Comparison of ENCODE assay signal across 12 mouse cellular contexts in genomic region chr7:29259781-29260730, GRCm38 (mm10). TPM values are rescaled to one million over a fixed set of nuclear protein-coding genes. Genes with fewer than 3 reads are reported as not detected.
DNase-seq lines count a peak whose midpoint lies in the region; ATAC-seq lines count a peak whose summit lies in the region.
"Had no signal": no experiment of that assay in that cellular context is flagged by ENCODE, and none has a peak within 500 bp of the region (broad histone marks: within the 10 kb centered on the region; RNA-seq: fewer than 3 reads in every experiment).

No protein-coding gene starts in this region.

- H3K4me1 ChIP-seq in midbrain, embryonic 11.5 days (ENCODE audit: control insufficient read depth, insufficient read depth, low read length): peaks cover 6% of the 10 kb centered on the region
- no peaks in the 10 kb centered on the region; the same call in 1 of the 2 replicates for H3K4me1 ChIP-seq in midbrain, embryonic 16.5 days (ENCODE audit: control insufficient read depth, insufficient read depth, low read length)
- H3K4me1 ChIP-seq in forebrain, embryonic 12.5 days: peaks cover 22% of the 10 kb centered on the region
- peaks cover 16% of the 10 kb centered on the region for H3K4me1 ChIP-seq in midbrain, embryonic 12.5 days
- H3K4me1 ChIP-seq: hindbrain, embryonic 15.5 days; liver, embryonic 15.5 days had no signal

- no peak overlapping the region for H3K9ac ChIP-seq in midbrain, embryonic 11.5 days (ENCODE audit: low read length)
- H3K9ac ChIP-seq in midbrain, embryonic 16.5 days (ENCODE audit: low read depth, low read length): no peak overlapping the region
- 0 out of 2 replicates have a peak overlapping the region, but pooled peaks have one; percentile 33 for H3K9ac ChIP-seq in forebrain, embryonic 12.5 days
- no peak overlapping the region; the same call in 1 of the 2 replicates for H3K9ac ChIP-seq in midbrain, embryonic 12.5 days (replicated peaks)
- H3K9ac ChIP-seq: hindbrain, embryonic 15.5 days; liver, embryonic 15.5 days had no signal

- no peaks in the 10 kb centered on the region for H3K9me3 ChIP-seq in midbrain, embryonic 11.5 days (ENCODE audit: control insufficient read depth, low read length)
- H3K9me3 ChIP-seq in midbrain, embryonic 16.5 days (replicated peaks; ENCODE audit: control insufficient read depth, low read length, poor library complexity, severe bottlenecking): no peaks in the 10 kb centered on the region
- no peaks in the 10 kb centered on the region for H3K9me3 ChIP-seq in forebrain, embryonic 12.5 days
- H3K9me3 ChIP-seq in midbrain, embryonic 12.5 days: no peaks in the 10 kb centered on the region
- H3K9me3 ChIP-seq: hindbrain, embryonic 15.5 days; liver, embryonic 15.5 days had no signal

- DNase-seq in midbrain, embryonic 11.5 days (ENCODE audit: low spot score, missing footprints): peak; percentile 70
- DNase-seq in thymus, postnatal 36 days: peak; percentile 35 to 57
- DNase-seq in layer of hippocampus, postnatal 14 days (ENCODE audit: low spot score in 2 of 2): no peak
- no peak for DNase-seq in spleen, postnatal 10 days (ENCODE audit: low spot score in 2 of 2)
- DNase-seq: cerebellum, postnatal 10 days had no signal

- H3K4me3 ChIP-seq in midbrain, embryonic 11.5 days (ENCODE audit: low read depth, low read length): no peak overlapping the region
- H3K4me3 ChIP-seq in midbrain, embryonic 16.5 days (ENCODE audit: low read depth, low read length): no peak overlapping the region
- no peak overlapping the region for H3K4me3 ChIP-seq in forebrain, embryonic 12.5 days (replicated peaks)
- no peak overlapping the region for H3K4me3 ChIP-seq in midbrain, embryonic 12.5 days
- H3K4me3 ChIP-seq: hindbrain, embryonic 15.5 days; liver, embryonic 15.5 days had no signal

- H3K27ac ChIP-seq in midbrain, embryonic 11.5 days (ENCODE audit: low read depth, low read length): no peak overlapping the region
- H3K27ac ChIP-seq in midbrain, embryonic 16.5 days (ENCODE audit: low read length): no peak overlapping the region
- H3K27ac ChIP-seq in forebrain, embryonic 12.5 days: peak overlapping the region; percentile 62
- peak overlapping the region; percentile 36; the same call in 1 of the 2 replicates for H3K27ac ChIP-seq in midbrain, embryonic 12.5 days (replicated peaks)
- H3K27ac ChIP-seq: hindbrain, embryonic 15.5 days; liver, embryonic 15.5 days had no signal

- WGBS in midbrain, embryonic 11.5 days: 77% methylated on average over 10 of the region's 10 CpGs
- 68% methylated on average over 10 of the region's 10 CpGs for WGBS in midbrain, embryonic 16.5 days
- 72% methylated on average over 10 of the region's 10 CpGs for WGBS in forebrain, embryonic 12.5 days
- 81% methylated on average over 10 of the region's 10 CpGs for WGBS in midbrain, embryonic 12.5 days

- H3K4me2 ChIP-seq in midbrain, embryonic 11.5 days: no peak overlapping the region
- H3K4me2 ChIP-seq in midbrain, embryonic 16.5 days (ENCODE audit: low read length): no peak overlapping the region
- H3K4me2 ChIP-seq in forebrain, embryonic 12.5 days: no peak overlapping the region
- no peak overlapping the region for H3K4me2 ChIP-seq in midbrain, embryonic 12.5 days (replicated peaks)
- H3K4me2 ChIP-seq: hindbrain, embryonic 15.5 days; liver, embryonic 15.5 days had no signal

- no peaks in the 10 kb centered on the region for H3K27me3 ChIP-seq in midbrain, embryonic 11.5 days (ENCODE audit: control insufficient read depth, insufficient read depth, low read length)
- H3K27me3 ChIP-seq in midbrain, embryonic 16.5 days (ENCODE audit: control insufficient read depth, insufficient read depth, low read depth, low read length): no peaks in the 10 kb centered on the region
- H3K27me3 ChIP-seq in forebrain, embryonic 12.5 days: no peaks in the 10 kb centered on the region
- no peaks in the 10 kb centered on the region for H3K27me3 ChIP-seq in midbrain, embryonic 12.5 days
- H3K27me3 ChIP-seq: hindbrain, embryonic 15.5 days; liver, embryonic 15.5 days had no signal

- H3K36me3 ChIP-seq in midbrain, embryonic 11.5 days (ENCODE audit: control insufficient read depth, insufficient read depth, low read length): no peaks in the 10 kb centered on the region
- no peaks in the 10 kb centered on the region for H3K36me3 ChIP-seq in midbrain, embryonic 16.5 days (ENCODE audit: control insufficient read depth, insufficient read depth, low read length)
- H3K36me3 ChIP-seq in forebrain, embryonic 12.5 days (replicated peaks): no peaks in the 10 kb centered on the region
- H3K36me3 ChIP-seq in midbrain, embryonic 12.5 days: no peaks in the 10 kb centered on the region
- H3K36me3 ChIP-seq: liver, embryonic 15.5 days had no signal

- ATAC-seq in midbrain, embryonic 11.5 days (ENCODE audit: low FRiP score): peak; percentile 50; the same call in 1 of the 2 replicates
- ATAC-seq in midbrain, embryonic 16.5 days: no peak
- peak; percentile 65 for ATAC-seq in forebrain, embryonic 12.5 days (ENCODE audit: low FRiP score)
- peak; percentile 77 for ATAC-seq in midbrain, embryonic 12.5 days (ENCODE audit: low FRiP score, low read depth)
- no peak for ATAC-seq in activated CD4-positive, CD25-positive, alpha-beta regulatory T cell, adult 4 months

RNA-seq across cellular contexts. Expression of gene 2200002D01Rik, which starts 11.8 kb away (rescaled TPM):
- 2.4 and 2.7 TPM in 2 replicates for polyA plus RNA-seq in midbrain, embryonic 11.5 days (2014; fragmentation: Nextera tagmentation; extraction: Ambion mirVana)
- 0.46 and 1.5 TPM in 2 replicates for polyA plus RNA-seq in midbrain, embryonic 16.5 days (2015; fragmentation: Nextera tagmentation; extraction: Ambion mirVana)
- 0.76 and 1.4 TPM in 2 replicates for polyA plus RNA-seq in forebrain, embryonic 12.5 days (2016; fragmentation: Nextera tagmentation; extraction: Ambion mirVana)
- polyA plus RNA-seq in midbrain, embryonic 12.5 days (2016; fragmentation: Nextera tagmentation; extraction: Ambion mirVana): 2.1 and 2.9 TPM in 2 replicates
- total RNA-seq in layer of hippocampus, postnatal 14 days (2021): not detected
- 1 to 10 TPM; 2.7 to 3.6 TPM for polyA plus RNA-seq in activated CD4-positive, CD25-positive, alpha-beta regulatory T cell, adult 4 months (2017; shearing (Covaris generic))
- total RNA-seq: granulocyte monocyte progenitor cell, adult 5-6 weeks had no signal

RNA-seq across cellular contexts. Expression of gene Spint2, which starts 21.7 kb away (rescaled TPM):
- polyA plus RNA-seq in midbrain, embryonic 11.5 days (2014; fragmentation: Nextera tagmentation; extraction: Ambion mirVana): 16.5 and 18.3 TPM in 2 replicates
- polyA plus RNA-seq in midbrain, embryonic 16.5 days (2015; fragmentation: Nextera tagmentation; extraction: Ambion mirVana): 81.2 and 89.7 TPM in 2 replicates
- polyA plus RNA-seq in forebrain, embryonic 12.5 days (2016; fragmentation: Nextera tagmentation; extraction: Ambion mirVana): 42.2 and 45.0 TPM in 2 replicates
- 23.8 and 25.7 TPM in 2 replicates for polyA plus RNA-seq in midbrain, embryonic 12.5 days (2016; fragmentation: Nextera tagmentation; extraction: Ambion mirVana)
- total RNA-seq in layer of hippocampus, postnatal 14 days (2021): 10 to 100 TPM; 16.0 to 27.0 TPM
- 10 to 100 TPM; 66.6 to 70.2 TPM for polyA plus RNA-seq in activated CD4-positive, CD25-positive, alpha-beta regulatory T cell, adult 4 months (2017; shearing (Covaris generic))

RNA-seq across cellular contexts. Expression of gene Yif1b, which starts 21.9 kb away (rescaled TPM):
- 77.1 and 81.5 TPM in 2 replicates for polyA plus RNA-seq in midbrain, embryonic 11.5 days (2014; fragmentation: Nextera tagmentation; extraction: Ambion mirVana)
- 95.7 and 109 TPM in 2 replicates for polyA plus RNA-seq in midbrain, embryonic 16.5 days (2015; fragmentation: Nextera tagmentation; extraction: Ambion mirVana)
- 70.3 and 73.8 TPM in 2 replicates for polyA plus RNA-seq in forebrain, embryonic 12.5 days (2016; fragmentation: Nextera tagmentation; extraction: Ambion mirVana)
- polyA plus RNA-seq in midbrain, embryonic 12.5 days (2016; fragmentation: Nextera tagmentation; extraction: Ambion mirVana): 72.5 and 83.2 TPM in 2 replicates
- total RNA-seq in layer of hippocampus, postnatal 14 days (2021): 10 to 100 TPM; 42.3 to 49.5 TPM
- polyA plus RNA-seq in activated CD4-positive, CD25-positive, alpha-beta regulatory T cell, adult 4 months (2017; shearing (Covaris generic)): 10 to 100 TPM; 57.6 to 73.2 TPM

RNA-seq across cellular contexts. Expression of gene Kcnk6, which starts 27.7 kb away (rescaled TPM):
- polyA plus RNA-seq in midbrain, embryonic 11.5 days (2014; fragmentation: Nextera tagmentation; extraction: Ambion mirVana): 0.22 and 0.43 TPM in 2 replicates
- 1.1 and 1.7 TPM in 2 replicates for polyA plus RNA-seq in midbrain, embryonic 16.5 days (2015; fragmentation: Nextera tagmentation; extraction: Ambion mirVana)
- 0.43 and 0.63 TPM in 2 replicates for polyA plus RNA-seq in forebrain, embryonic 12.5 days (2016; fragmentation: Nextera tagmentation; extraction: Ambion mirVana)
- 0.54 and 0.65 TPM in 2 replicates for polyA plus RNA-seq in midbrain, embryonic 12.5 days (2016; fragmentation: Nextera tagmentation; extraction: Ambion mirVana)
- total RNA-seq in layer of hippocampus, postnatal 14 days (2021): 1 to 10 TPM; 2.9 to 3.8 TPM
- 1 to 10 TPM; 1.6 to 1.9 TPM for polyA plus RNA-seq in activated CD4-positive, CD25-positive, alpha-beta regulatory T cell, adult 4 months (2017; shearing (Covaris generic))

RNA-seq across cellular contexts. Expression of gene Ppp1r14a, which starts 29.1 kb away (rescaled TPM):
- 21.6 and 21.8 TPM in 2 replicates for polyA plus RNA-seq in midbrain, embryonic 11.5 days (2014; fragmentation: Nextera tagmentation; extraction: Ambion mirVana)
- polyA plus RNA-seq in midbrain, embryonic 16.5 days (2015; fragmentation: Nextera tagmentation; extraction: Ambion mirVana): 2.5 and 2.7 TPM in 2 replicates
- 14.8 and 16.5 TPM in 2 replicates for polyA plus RNA-seq in forebrain, embryonic 12.5 days (2016; fragmentation: Nextera tagmentation; extraction: Ambion mirVana)
- polyA plus RNA-seq in midbrain, embryonic 12.5 days (2016; fragmentation: Nextera tagmentation; extraction: Ambion mirVana): 19.2 and 20.0 TPM in 2 replicates
- total RNA-seq in layer of hippocampus, postnatal 14 days (2021): 10 to 100 TPM; 10.8 to 11.0 TPM
- not detected for polyA plus RNA-seq in activated CD4-positive, CD25-positive, alpha-beta regulatory T cell, adult 4 months (2017; shearing (Covaris generic))
- total RNA-seq: granulocyte monocyte progenitor cell, adult 5-6 weeks had no signal

Comparison
In these comparisons a context has a peak if more than half of its experiments do, and no peak if none do; other contexts are left out.
1. ATAC-seq: peak in midbrain, embryonic 11.5 days (single experiment), forebrain, embryonic 12.5 days (single experiment) and midbrain, embryonic 12.5 days (single experiment); none in midbrain, embryonic 16.5 days (single experiment) and activated CD4-positive, CD25-positive, alpha-beta regulatory T cell, adult 4 months (single experiment).
2. H3K27ac ChIP-seq: peak in forebrain, embryonic 12.5 days (single experiment) and midbrain, embryonic 12.5 days (single experiment); none in midbrain, embryonic 11.5 days (single experiment) and midbrain, embryonic 16.5 days (single experiment).
3. DNase-seq: peak in midbrain, embryonic 11.5 days (single experiment) and thymus, postnatal 36 days (2 of 2); none in layer of hippocampus, postnatal 14 days (0 of 2) and spleen, postnatal 10 days (0 of 2).